Mouse (Mus musculus): ENCODE measurements around the gene Pcsk2.

DNA sequence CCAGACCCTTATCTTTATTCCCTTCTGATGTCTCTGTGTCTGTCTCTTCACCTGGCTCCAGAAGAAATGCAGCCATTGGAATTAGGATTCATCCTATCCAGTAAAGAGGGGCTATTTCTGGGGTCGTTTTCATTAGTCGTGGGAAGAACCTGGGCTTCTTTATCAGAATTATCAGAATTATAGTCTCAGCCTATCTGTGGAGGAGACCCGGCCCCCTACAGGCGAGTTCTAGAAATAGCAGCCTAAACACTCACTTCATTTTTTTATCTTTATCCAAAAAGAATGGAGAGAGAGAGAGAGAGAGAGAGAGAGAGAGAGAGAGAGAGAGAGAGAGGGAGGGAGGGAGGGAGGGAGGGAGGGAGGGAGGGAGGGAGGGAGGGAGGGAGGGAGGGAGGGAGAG is 177.3 kb downstream of the Pcsk2 start:
- no peak for TF ChIP-seq POLR2A (IDR thresholded peaks at IDR 0.05; ENCODE audit: low read depth, low read length)
- no peak for TF ChIP-seq CTCF (IDR thresholded peaks at IDR 0.05; ENCODE audit: extremely low read depth, insufficient read depth, insufficient read length, insufficient replicate concordance)
